Mouse (Mus musculus): ENCODE measurements around the gene Hnrnpf.

Hnrnpf gene

GRCm38 (mm10) chr6:117892386-117892785, 7.7 kb upstream of the Hnrnpf start:
- DNase-seq: no peak

DNA sequence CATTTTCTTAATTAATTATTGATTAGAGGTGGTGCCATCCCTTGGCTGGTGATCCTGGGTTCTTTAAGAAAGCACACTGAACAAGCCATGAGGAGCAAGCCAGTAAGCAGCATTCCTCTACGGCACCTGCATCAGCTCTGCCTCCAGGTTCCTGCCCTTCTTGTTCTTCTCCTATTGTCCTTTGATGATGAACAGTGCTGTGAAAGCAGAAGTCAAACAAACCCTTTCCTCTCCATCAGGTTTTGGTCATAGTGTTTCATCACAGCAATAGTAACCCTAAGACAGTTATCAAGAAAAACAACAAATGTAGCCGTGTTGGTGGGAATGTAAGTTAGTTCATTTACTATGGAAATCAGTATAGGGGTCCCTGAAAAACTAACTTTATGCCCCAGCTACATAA, 6.7 kb upstream of the Hnrnpf start:
- DNase-seq: no peak

GRCm38 (mm10) chr6:117897800-117898199, 2.3 kb upstream of the Hnrnpf start:
- DNase-seq: no peak

GRCm38 (mm10) chr6:117901510-117902402, 1.6 kb downstream of the Hnrnpf start:
- DNase-seq: no peak

GRCm38 (mm10) chr6:117902556-117902955, 2.4 kb downstream of the Hnrnpf start:
- DNase-seq: no peak

DNA sequence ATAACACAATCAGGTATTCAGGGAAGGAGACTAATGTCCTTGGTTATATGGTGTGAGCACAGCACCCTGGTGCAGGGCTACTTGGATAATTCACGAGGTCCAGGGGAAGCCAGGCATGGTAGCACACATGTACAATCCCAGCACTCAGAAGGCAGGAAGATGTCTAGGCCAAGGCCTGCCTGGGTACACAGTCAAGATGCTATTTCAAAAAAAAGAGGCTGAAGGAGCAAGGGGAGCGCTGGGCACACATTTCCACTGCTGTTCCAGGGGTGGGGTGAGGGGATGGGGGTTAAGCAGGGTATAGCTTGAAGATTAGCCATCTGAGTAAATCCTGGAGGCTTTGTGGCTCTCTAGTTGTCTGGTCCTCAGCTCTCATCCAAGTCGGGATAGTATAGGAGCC, 3.7 kb downstream of the Hnrnpf start:
- DNase-seq: no peak

- DNase-seq: no peak
Measured at GRCm38 (mm10) chr6:117905260-117905930, 5.3 kb downstream of the Hnrnpf start.

DNA sequence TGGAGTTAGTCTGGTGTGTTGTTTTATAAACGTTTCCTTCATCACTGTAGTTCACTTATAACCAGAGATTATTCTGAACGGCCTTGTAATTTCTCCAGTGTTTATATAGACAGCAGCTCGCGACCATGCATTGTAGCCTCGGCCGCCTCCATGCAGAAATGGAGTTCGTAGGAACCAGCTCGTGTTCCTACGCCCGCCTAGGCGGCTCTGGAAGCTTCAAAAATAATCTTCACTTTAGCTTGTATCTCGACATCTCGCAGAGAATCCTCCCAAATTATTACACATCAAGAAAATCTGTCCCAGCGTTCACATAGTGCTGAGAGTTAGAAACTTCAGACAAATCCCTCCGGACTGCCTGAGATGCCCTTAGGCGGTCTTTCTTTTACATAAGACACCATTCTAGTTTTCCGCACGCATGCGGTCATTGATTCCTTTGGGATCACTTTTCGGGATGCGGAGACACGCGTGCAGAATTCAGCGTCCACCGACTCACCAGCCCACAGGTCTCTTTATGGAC, 5.9 kb downstream of the Hnrnpf start:
- DNase-seq: peak; percentile 32

GRCm38 (mm10) chr6:117906590-117907271, 6.6 kb downstream of the Hnrnpf start:
- DNase-seq: peak; percentile 94

DNA sequence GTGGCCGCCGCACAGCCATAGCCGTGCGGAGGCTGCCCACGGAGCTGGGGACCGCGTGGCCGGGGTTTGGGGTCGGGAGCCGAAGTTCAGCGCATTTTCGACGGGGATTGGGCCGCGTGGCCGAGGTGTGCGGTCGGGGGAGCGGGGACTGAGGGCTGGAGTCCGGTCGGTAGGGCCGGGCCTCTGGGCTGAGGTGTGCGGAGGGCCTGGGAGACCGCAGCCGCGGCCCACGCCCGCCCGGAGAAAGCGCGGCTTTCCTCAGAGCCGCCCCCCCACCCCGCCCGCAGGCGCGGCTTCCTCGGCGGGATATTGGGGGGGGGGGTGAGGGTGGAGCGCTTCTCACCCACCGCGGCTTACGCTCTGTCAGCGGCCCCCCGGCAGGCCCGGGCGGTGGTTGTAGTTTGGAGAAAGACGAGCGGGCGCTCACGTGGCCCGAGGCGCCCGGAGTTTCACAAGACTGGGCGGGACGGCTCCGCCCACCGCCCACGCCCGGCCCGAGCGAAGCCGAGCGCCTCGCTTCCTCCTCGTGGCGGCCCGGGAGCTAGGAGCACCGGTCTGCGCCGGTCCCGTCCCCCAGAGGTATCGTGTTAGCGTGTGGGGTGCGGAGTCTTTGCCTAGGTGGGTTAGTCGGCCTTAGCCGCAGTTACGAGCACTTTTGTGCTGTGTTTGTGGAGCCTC, 7.3 kb downstream of the Hnrnpf start:
- DNase-seq: peak; percentile 64

GRCm38 (mm10) chr6:117907979-117908355, 7.8 kb downstream of the Hnrnpf start:
- DNase-seq: no peak

GRCm38 (mm10) chr6:117908424-117908900, 8.3 kb downstream of the Hnrnpf start:
- DNase-seq: no peak

DNA sequence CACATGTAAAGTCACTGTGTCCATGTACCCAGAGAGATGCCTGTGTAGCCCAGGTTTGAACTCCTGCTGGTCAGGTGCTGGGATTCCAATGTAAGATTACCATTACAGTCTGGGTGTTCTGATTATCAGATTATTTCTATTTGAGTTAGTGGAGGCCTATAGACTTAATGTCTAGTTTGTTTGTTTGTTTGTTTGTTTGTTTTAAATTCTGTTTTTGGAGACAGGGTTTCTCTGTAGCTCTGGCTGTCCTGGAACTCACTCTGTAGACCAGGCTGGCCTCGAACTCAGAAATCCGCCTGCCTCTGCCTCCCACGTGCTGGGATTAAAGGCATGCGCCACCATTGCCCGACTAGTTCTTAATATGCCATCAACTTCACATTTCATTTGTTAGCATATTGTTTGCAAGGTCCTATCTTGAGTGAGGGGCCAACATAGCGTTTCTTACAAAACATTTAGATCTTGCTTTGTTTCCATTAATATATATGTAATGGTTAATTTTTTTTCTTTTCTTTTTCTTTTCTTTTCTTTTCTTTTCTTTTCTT, 10.1 kb downstream of the Hnrnpf start:
- no peak for DNase-seq

GRCm38 (mm10) chr6:117914541-117914940, 14.4 kb downstream of the Hnrnpf start:
- DNase-seq: no peak

DNA sequence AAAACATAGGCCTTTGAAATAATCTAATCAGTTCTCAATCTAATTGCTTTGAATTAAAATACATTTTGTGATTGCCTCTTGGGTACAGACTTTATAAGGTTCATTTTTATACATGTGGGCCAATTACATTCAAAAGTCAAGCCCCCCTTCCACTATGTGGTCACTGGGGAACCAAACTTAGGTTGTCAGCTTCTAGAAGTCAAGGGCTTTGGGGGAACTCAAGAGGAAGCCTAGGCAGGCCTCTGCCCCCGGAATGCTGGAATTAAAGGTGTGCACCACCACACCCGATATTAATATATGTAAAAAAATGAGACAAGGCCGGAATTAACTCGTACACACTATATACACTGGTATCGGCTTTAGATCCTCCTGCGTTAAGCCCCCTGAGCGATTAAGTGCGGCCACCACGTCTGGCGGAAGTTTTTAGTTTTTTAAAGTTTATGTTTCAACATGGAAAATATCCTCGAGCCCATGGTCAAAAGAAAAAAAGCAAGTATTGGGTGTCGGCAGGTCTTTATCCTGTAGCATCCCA, 16.1 kb downstream of the Hnrnpf start:
- DNase-seq: no peak

DNA sequence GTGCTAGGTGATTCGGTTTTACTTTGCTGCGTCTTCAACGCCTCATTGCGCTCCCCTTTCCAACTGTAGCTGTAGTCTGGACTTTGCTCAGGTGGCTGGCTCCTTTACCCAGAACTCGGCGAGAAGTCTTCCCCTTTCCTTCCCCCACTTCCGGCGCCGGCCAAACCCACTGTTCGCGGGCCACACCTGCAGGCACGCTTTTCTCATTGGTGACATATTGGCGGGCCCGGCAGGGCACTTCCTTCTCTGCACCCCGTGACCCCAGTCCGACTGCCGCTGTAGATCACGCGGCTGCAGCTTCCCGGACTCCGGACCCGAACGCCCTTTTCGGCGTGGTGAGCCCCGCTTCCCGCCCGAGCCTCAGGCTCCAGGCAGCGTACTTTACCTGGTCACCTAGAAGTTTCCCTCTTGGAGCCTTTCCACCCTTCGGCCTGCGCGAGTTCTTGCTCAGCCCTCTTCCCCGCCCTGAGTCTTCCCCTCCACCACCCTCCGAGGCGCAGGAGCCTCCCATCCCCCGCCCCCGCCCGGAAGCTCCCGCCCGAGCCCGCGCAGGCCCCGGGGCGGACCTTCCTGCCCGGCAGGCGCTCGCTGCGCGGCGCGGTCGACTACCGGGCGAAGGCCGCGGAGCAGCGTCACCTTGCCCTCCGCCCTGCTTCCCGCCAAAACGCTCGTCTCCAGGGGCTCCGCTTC, 16.8 kb downstream of the Hnrnpf start:
- DNase-seq: peak; percentile 56

- DNase-seq: peak; percentile 30
Measured at GRCm38 (mm10) chr6:117917576-117917975, 17.5 kb downstream of the Hnrnpf start.

GRCm38 (mm10) chr6:117918043-117918442, 17.9 kb downstream of the Hnrnpf start:
- DNase-seq: no peak

GRCm38 (mm10) chr6:117920659-117921640, 20.8 kb downstream of the Hnrnpf start:
- DNase-seq: no peak

- DNase-seq: no peak
Measured at GRCm38 (mm10) chr6:117922041-117922440, 21.9 kb downstream of the Hnrnpf start.
